Mouse (Mus musculus) bone marrow macrophage, adult 2 months (primary cell): ENCODE measurements around the gene Olfr597. TPM values are rescaled to one million over a fixed set of nuclear protein-coding genes. Genes with fewer than 3 reads are reported as not detected.
"Not testable (repeated sequence)": the region's sequence is repeated elsewhere in the genome, so short reads cannot be mapped to it uniquely, and the experiment has no call there.

Experiments
- H3K27ac ChIP-seq: 2 replicates; pipeline ENCODE4 v1.5.1; 2012; ENCODE audit warnings: low read depth, low read length; ENCODE audit not compliant: insufficient read depth
- H3K4me1 ChIP-seq: 2 replicates; pipeline ENCODE4 v1.6.1; 2012; ENCODE audit warnings: low read length; ENCODE audit not compliant: control insufficient read depth, insufficient read depth
- H3K4me3 ChIP-seq: 2 replicates; pipeline ENCODE4 v1.5.1; 2012; ENCODE audit warnings: mild to moderate bottlenecking, low read length, moderate library complexity; ENCODE audit not compliant: insufficient read depth
- CTCF ChIP-seq: IDR thresholded peaks from 2 replicates; pipeline ENCODE4 v1.5.1; 2012; ENCODE audit warnings: low read depth, mild to moderate bottlenecking, low read length, moderate library complexity
- POLR2A ChIP-seq: IDR thresholded peaks from 2 replicates; pipeline ENCODE4 v1.6.1; 2012; ENCODE audit warnings: mild to moderate bottlenecking, low read depth, low read length, borderline replicate concordance
- polyA plus RNA-seq: library from polyadenylated mRNA; stranded (reverse); fragments of >200 nt; gene quantifications from 2 replicates; pipeline ENCODE4 v1.2.4, GENCODE M21; 2012; ENCODE audit not compliant: missing spikeins, insufficient read depth, insufficient read length

The Olfr597 gene
- polyA plus RNA-seq = 0.29 TPM in 1 of 2 replicates, not detected in the other

GRCm38 (mm10) chr7:103316015-103316414 lies at the start of gene Olfr597:
TSS of gene Olfr597 (plus strand) at chr7:103316315.
- not testable (repeated sequence) for H3K4me1 ChIP-seq, H3K4me3 ChIP-seq, H3K27ac ChIP-seq

- not testable (repeated sequence) for H3K4me3 ChIP-seq, H3K4me1 ChIP-seq
These were observed 10.8 kb upstream of the Olfr597 start, which contains the start of gene Olfr596 for GRCm38 (mm10) chr7:103305348-103305747. TSS of gene Olfr596 (plus strand) at chr7:103305648.

DNA sequence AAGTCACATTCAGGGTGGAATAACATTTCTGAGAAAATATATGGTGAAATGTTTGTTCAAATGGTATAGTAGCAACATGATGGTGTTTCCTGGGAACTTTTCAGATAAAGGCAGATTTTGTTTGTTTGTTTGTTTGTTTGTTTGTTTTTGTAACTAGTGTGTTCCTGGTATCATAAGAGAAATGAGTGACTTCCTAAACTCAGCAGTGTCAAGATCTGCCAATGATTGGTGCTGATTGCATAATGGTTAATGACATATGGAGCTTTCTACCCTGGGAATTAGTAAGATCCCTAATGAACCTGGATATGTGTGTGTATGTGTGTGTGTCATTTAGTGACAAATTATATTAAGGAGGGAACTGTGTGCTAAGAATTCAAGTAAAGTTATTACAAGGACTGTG lies 7.2 kb downstream of the Olfr597 start, which contains the start of gene Olfr598:
TSS of gene Olfr598 (plus strand) at position 301 of the 400 bp plus-strand sequence.
- no peak within 1 kb of the TSS for H3K27ac ChIP-seq

More at GRCm38 (mm10) chr7:103305348-103305747, 10.8 kb upstream of the Olfr597 start, which contains the start of gene Olfr596:
- H3K27ac ChIP-seq = not testable (repeated sequence)

GRCm38 (mm10) chr7:103335617-103336016 lies 19.5 kb downstream of the Olfr597 start, which contains the start of gene Olfr599:
TSS of gene Olfr599 (plus strand) at chr7:103335917.
- Histone ChIP-seq H3K4me3 (no peak within 1 kb of the TSS), H3K27ac (no peak within 1 kb of the TSS)

More for the DNA sequence above, 7.2 kb downstream of the Olfr597 start, which contains the start of gene Olfr598:
- TF ChIP-seq CTCF (no peak), POLR2A (no peak)
- Histone ChIP-seq H3K4me3 (no peak within 1 kb of the TSS), H3K4me1 (no peaks in the 10 kb centered on the region)

DNA sequence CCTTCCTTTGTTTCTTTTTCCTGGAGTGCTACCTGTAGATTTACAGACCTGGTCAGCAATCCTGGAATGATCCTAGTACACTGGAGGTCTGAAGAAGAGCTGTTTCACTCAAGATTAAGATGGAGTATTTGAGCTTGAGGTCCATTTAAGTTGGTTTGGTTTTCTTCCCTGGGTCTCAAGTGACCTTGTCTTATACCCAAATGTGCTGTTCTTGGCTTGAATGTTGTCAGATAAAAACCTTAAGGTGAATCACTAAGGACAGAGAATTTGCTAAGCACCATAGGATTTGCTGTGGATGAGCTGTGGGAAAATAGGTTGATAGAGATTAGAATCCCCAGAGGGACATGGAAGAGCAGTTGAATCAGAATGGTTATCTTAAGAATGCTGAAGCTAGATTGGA lies 33.5 kb downstream of the Olfr597 start, which contains the start of gene Olfr600:
TSS of gene Olfr600 (minus strand) at position 101 of the 400 bp plus-strand sequence.
- TF ChIP-seq CTCF = no peak
- TF ChIP-seq POLR2A = no peak
- Histone ChIP-seq H3K4me3 (no peak within 1 kb of the TSS), H3K27ac (no peak within 1 kb of the TSS), H3K4me1 (no peaks in the 10 kb centered on the region)

More at GRCm38 (mm10) chr7:103335617-103336016, 19.5 kb downstream of the Olfr597 start, which contains the start of gene Olfr599:
- TF ChIP-seq CTCF (no peak), POLR2A (no peak)
- no peaks in the 10 kb centered on the region for H3K4me1 ChIP-seq

DNA sequence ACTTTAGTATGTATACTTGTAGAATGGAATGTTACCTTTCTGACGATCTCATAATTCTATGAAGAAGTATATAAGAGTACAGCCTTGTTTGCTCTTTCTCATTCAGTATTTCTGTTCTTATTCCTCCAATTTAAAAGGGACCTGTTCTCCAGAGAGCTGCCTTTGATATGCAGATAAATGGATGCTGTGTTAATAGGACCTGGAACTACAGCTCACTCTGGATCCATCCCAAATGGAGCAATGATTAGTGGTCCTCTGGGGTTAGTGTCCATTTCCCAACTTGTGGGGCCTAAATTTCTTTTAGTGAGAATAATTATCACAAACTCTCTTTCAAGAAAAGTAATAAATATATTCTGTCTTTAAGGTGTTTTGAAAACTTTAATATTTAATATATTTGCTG lies 46.4 kb downstream of the Olfr597 start, which contains the start of gene Olfr601:
TSS of gene Olfr601 (minus strand) at position 101 of the 400 bp plus-strand sequence.
- H3K4me3 ChIP-seq = no peak within 1 kb of the TSS
- no peak within 1 kb of the TSS for H3K27ac ChIP-seq
- H3K4me1 ChIP-seq = no peaks in the 10 kb centered on the region
- TF ChIP-seq POLR2A (no peak), CTCF (no peak)

Other genes starting within 250 kb of the Olfr597 start
- gene Olfr584, start 234.4 kb upstream of the Olfr597 start, polyA plus RNA-seq = not detected in 2 replicates
- not detected in 2 replicates for gene Olfr585, start 218.6 kb upstream of the Olfr597 start, polyA plus RNA-seq
- gene Olfr586, start 190.7 kb upstream of the Olfr597 start, polyA plus RNA-seq = not detected in 2 replicates
- not detected in 2 replicates for gene Olfr588-ps1, start 175.4 kb upstream of the Olfr597 start, polyA plus RNA-seq
- not detected in 2 replicates for gene Olfr589, start 160.0 kb upstream of the Olfr597 start, polyA plus RNA-seq
- gene Olfr591, start 138.0 kb upstream of the Olfr597 start, polyA plus RNA-seq = not detected in 2 replicates
- gene Olfr592, start 131.5 kb upstream of the Olfr597 start, polyA plus RNA-seq = not detected in 2 replicates
- not detected in 2 replicates for gene Olfr593, start 104.5 kb upstream of the Olfr597 start, polyA plus RNA-seq
- not detected in 2 replicates for gene Olfr594, start 99.3 kb upstream of the Olfr597 start, polyA plus RNA-seq
- not detected in 2 replicates for gene Usp17ld, start 63.8 kb upstream of the Olfr597 start, polyA plus RNA-seq
- not detected in 2 replicates for gene Olfr596, start 10.7 kb upstream of the Olfr597 start, polyA plus RNA-seq
- gene Olfr598, start 7.3 kb downstream of the Olfr597 start, polyA plus RNA-seq = not detected in 2 replicates
- not detected in 2 replicates for gene Olfr599, start 19.6 kb downstream of the Olfr597 start, polyA plus RNA-seq
- gene Olfr600, start 33.4 kb downstream of the Olfr597 start, polyA plus RNA-seq = not detected in 2 replicates
- gene Olfr601, start 46.3 kb downstream of the Olfr597 start, polyA plus RNA-seq = not detected in 2 replicates
- not detected in 2 replicates for gene Olfr603, start 69.9 kb downstream of the Olfr597 start, polyA plus RNA-seq
- not detected in 2 replicates for gene Usp17lc, start 98.8 kb downstream of the Olfr597 start, polyA plus RNA-seq
- not detected in 2 replicates for gene Olfr605, start 129.1 kb downstream of the Olfr597 start, polyA plus RNA-seq
- gene Olfr606, start 132.7 kb downstream of the Olfr597 start, polyA plus RNA-seq = not detected in 2 replicates
- not detected in 2 replicates for gene Olfr607, start 147.8 kb downstream of the Olfr597 start, polyA plus RNA-seq
- gene Olfr608, start 153.6 kb downstream of the Olfr597 start, polyA plus RNA-seq = not detected in 2 replicates
- gene Olfr609, start 181.7 kb downstream of the Olfr597 start, polyA plus RNA-seq = not detected in 2 replicates
- gene Olfr610, start 195.8 kb downstream of the Olfr597 start, polyA plus RNA-seq = not detected in 2 replicates
- gene Olfr611, start 204.5 kb downstream of the Olfr597 start, polyA plus RNA-seq = not detected in 2 replicates
- gene Olfr612, start 226.4 kb downstream of the Olfr597 start, polyA plus RNA-seq = not detected in 2 replicates
- gene Olfr613, start 231.8 kb downstream of the Olfr597 start, polyA plus RNA-seq = not detected in 2 replicates
- gene Olfr615, start 239.8 kb downstream of the Olfr597 start, polyA plus RNA-seq = not detected in 2 replicates